Mouse (Mus musculus) testis, adult 2 months (tissue): Measurements from ENCODE around the gene Fam71e2. TPM values are rescaled to one million over a fixed set of nuclear protein-coding genes. Genes with fewer than 3 reads are reported as not detected.

Source experiments
- H3K27ac ChIP-seq: fragments of 200-500 bp; 2 replicates; pipeline ENCODE4 v1.5.1; 2012; ENCODE audit warnings: low read depth, low read length; ENCODE audit not compliant: control insufficient read depth, insufficient read depth
- H3K27me3 ChIP-seq: fragments of 200-500 bp; 2 replicates; pipeline ENCODE4 v1.6.1; 2012; ENCODE audit warnings: mild to moderate bottlenecking, low read length, moderate library complexity; ENCODE audit not compliant: control insufficient read depth, insufficient read depth
- H3K36me3 ChIP-seq: fragments of 200-500 bp; 2 replicates; pipeline ENCODE4 v1.6.1; 2012; ENCODE audit warnings: mild to moderate bottlenecking, low read length; ENCODE audit not compliant: control insufficient read depth, insufficient read depth
- H3K4me1 ChIP-seq: fragments of 200-500 bp; 2 replicates; pipeline ENCODE4 v1.6.1; 2012; ENCODE audit warnings: low read length; ENCODE audit not compliant: control insufficient read depth, insufficient read depth
- H3K4me3 ChIP-seq: fragments of 200-500 bp; 2 replicates; pipeline ENCODE4 v1.5.1; 2012; ENCODE audit warnings: low read depth, mild to moderate bottlenecking, low read length, moderate library complexity, mixed read lengths; ENCODE audit not compliant: control insufficient read depth
- CTCF ChIP-seq: fragments of 200-500 bp; IDR thresholded peaks from 2 replicates; pipeline ENCODE4 v1.5.1; 2012; ENCODE audit warnings: low read depth, mild to moderate bottlenecking, inconsistent platforms, low read length, moderate library complexity; ENCODE audit not compliant: control insufficient read depth, insufficient read depth, insufficient replicate concordance
- POLR2A ChIP-seq: fragments of 200-500 bp; IDR thresholded peaks from 2 replicates; pipeline ENCODE4 v1.6.1; 2012; ENCODE audit warnings: low read depth, mild to moderate bottlenecking, inconsistent platforms, low read length, moderate library complexity; ENCODE audit not compliant: control insufficient read depth
- polyA plus RNA-seq: library from polyadenylated mRNA; depleted of rRNA; stranded (reverse); fragments of >200 nt; gene quantifications from 2 replicates; pipeline ENCODE4 v1.2.3, GENCODE M21; 2012

Fam71e2 gene
- polyA plus RNA-seq, 1 experiment: 358 TPM

DNA sequence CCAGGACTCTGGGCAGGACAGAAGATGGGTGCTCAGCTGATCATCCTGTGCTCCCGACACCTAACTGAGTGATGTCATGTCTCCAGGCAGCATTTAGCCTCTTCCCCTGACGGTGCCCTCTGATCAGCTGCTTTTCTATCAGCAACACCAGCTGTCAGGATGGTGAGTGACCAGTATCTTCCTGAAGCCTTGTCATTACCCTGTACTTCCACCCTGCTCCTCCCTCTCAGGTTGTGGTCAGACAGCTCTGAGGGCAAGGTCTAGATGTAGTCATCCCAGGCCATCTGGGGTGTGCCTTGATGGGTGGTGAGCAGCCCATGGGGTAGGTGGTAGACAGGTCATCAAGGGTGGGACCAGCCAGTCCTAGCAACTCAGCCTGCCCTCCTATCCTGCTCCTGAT, 21.9 kb downstream of the Fam71e2 start:
- Histone ChIP-seq H3K4me1 (peaks cover 9% of the 10 kb centered on the region), H3K4me3 (no peak overlapping the region), H3K27ac (no peak overlapping the region), H3K36me3 (no peaks in the 10 kb centered on the region; the same call in 1 of the 2 replicates), H3K27me3 (no peaks in the 10 kb centered on the region)
- TF ChIP-seq CTCF: no peak
- peak; percentile 22; the same call in 1 of the 2 replicates for TF ChIP-seq POLR2A

DNA sequence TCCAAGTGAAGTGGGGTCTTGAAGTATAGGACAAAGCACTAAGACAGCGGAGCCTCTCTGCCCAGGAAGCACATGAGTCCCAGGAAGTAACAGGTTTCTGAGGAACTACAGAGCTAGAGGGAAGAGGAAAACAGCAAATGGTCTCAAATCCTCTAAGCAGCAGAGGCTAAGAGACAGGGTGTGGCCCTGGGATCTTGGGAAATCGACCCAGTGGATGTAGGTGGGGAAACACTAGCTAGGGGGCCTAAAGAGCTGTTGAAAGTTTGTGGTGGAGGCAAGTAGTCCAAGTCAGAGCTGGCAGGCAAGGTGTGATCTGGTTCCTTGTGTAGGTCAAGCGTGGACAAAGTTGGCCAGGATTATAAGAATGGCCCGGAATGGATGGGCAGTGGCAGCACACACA, 22.8 kb downstream of the Fam71e2 start:
- Histone ChIP-seq H3K4me1 (peaks cover 7% of the 10 kb centered on the region), H3K27ac (no peak overlapping the region), H3K27me3 (no peaks in the 10 kb centered on the region), H3K4me3 (no peak overlapping the region), H3K36me3 (no peaks in the 10 kb centered on the region; the same call in 1 of the 2 replicates)
- TF ChIP-seq POLR2A (no peak), CTCF (no peak)

DNA sequence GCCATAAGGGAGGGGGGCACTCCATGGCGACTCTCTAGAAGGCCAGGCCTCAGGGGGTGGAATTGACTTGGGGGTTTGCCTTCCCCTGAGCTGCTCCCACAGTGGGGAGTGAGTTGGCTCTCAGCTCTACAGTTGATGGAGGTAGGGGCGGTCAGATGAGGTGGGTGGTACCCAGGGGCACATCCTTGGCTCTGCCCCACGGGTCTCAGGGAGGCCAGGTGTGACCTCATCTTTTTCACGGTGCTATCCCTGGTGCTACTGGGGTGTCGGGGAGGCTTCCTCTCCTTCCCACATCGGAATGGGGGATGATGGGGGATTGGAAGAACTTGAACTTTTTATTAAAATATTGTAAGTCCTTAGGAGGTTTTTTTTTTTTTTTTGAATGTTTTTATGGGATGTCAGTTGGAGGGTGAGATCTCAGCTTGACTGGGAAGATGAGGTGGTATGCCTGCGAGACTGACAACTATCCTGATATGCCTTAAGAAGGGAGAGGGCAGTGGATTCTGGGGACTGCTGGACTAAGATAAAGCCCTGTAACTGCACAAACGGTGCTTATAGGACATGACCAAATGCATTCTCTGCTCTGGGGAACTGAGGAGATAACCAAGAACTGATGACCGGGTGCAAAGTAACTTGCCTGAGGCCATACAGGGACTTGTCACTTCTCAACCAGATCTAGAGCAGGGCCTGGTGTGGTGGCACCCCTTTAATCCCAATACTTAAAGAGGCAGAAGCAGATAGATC, 23.8 kb downstream of the Fam71e2 start:
- Histone ChIP-seq H3K4me3 (no peak overlapping the region), H3K27ac (no peak overlapping the region), H3K27me3 (no peaks in the 10 kb centered on the region), H3K36me3 (peaks cover 2% of the 10 kb centered on the region; the same call in 1 of the 2 replicates), H3K4me1 (peaks cover 5% of the 10 kb centered on the region; the same call in 1 of the 2 replicates)
- TF ChIP-seq POLR2A (no peak), CTCF (no peak)

DNA sequence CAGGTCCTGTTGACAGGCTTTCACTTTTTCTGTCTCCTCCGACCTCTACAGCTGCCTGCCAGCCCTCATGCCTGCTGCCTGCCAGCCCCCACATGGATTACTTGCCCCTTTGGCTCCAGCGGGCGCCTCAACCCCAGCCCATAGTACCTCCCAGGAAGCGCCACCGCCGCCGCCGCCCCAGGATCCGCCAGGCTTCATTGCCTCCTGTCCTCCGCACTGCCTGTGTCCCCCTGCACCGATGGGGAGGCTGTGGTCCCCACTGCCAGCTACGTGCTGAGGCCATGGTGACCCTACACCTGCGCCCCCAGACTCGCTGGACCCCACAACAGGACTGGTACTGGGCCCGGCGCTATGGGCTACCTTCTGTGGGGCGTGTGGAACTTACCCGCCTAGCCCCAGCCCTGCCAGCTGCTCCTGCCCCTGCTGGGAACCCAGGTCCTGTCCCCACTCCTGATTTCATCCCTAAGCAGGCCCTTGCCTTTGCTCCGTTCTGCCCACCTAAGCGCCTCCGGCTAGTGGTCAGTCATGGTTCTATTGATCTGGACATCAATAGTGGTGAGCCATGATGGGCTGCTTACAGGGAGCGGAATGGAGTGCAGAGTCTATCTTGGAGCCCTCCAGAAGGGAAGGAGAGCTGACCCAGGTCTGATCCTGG, 24.6 kb downstream of the Fam71e2 start:
- no peaks in the 10 kb centered on the region for H3K27me3 ChIP-seq
- H3K36me3 ChIP-seq: peaks cover 2% of the 10 kb centered on the region; the same call in 1 of the 2 replicates
- no peaks in the 10 kb centered on the region; the same call in 1 of the 2 replicates for H3K4me1 ChIP-seq
- no peak overlapping the region for H3K4me3 ChIP-seq
- TF ChIP-seq POLR2A (no peak), CTCF (no peak)
- H3K27ac ChIP-seq: no peak overlapping the region

DNA sequence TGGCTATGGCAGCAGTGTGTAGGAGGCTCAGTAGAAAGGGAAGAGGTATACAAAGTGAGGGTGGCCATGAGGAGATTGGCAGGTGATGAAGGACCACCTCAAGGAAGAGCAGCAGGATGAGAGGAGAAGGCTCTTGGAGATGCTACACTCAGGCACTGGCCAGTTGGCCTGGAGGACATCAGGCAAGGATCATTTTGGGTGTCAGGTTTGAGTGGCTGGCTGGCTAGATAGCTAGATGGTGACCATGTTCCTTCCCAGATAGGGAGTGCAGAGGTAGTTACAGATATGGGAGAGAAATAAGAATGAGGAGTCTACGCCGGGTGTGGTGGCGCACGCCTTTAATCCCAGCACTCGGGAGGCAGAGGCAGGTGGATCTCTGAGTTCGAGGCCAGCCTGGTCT, 26.2 kb downstream of the Fam71e2 start:
- H3K27me3 ChIP-seq: no peaks in the 10 kb centered on the region
- H3K4me1 ChIP-seq: peaks cover 11% of the 10 kb centered on the region
- H3K27ac ChIP-seq: no peak overlapping the region
- H3K4me3 ChIP-seq: no peak overlapping the region
- peaks cover 2% of the 10 kb centered on the region; the same call in 1 of the 2 replicates for H3K36me3 ChIP-seq
- TF ChIP-seq CTCF (no peak), POLR2A (no peak)

GRCm38 (mm10) chr7:4743354-4743753, 27.7 kb downstream of the Fam71e2 start:
- Histone ChIP-seq H3K4me1 (peaks cover 20% of the 10 kb centered on the region), H3K4me3 (no peak overlapping the region), H3K36me3 (peaks cover 2% of the 10 kb centered on the region; the same call in 1 of the 2 replicates), H3K27ac (no peak overlapping the region), H3K27me3 (no peaks in the 10 kb centered on the region)
- TF ChIP-seq POLR2A (no peak), CTCF (no peak)

- peaks cover 2% of the 10 kb centered on the region; the same call in 1 of the 2 replicates for H3K36me3 ChIP-seq
- TF ChIP-seq POLR2A: no peak
- no peak for TF ChIP-seq CTCF
- no peaks in the 10 kb centered on the region for H3K27me3 ChIP-seq
- H3K4me1 ChIP-seq: peaks cover 20% of the 10 kb centered on the region
- no peak overlapping the region for H3K27ac ChIP-seq
- H3K4me3 ChIP-seq: no peak overlapping the region
These were observed 28.7 kb downstream of the Fam71e2 start for GRCm38 (mm10) chr7:4742482-4742819.
